Mouse (Mus musculus) brain, embryonic 14.5 days (tissue): ENCODE data around the gene Dock8.

Experiments
- CTCF ChIP-seq: fragments of 200-500 bp; IDR thresholded peaks from 2 replicates; pipeline ENCODE4 v1.5.1; 2012; ENCODE audit warnings: inconsistent platforms, mild to moderate bottlenecking, moderate library complexity, borderline replicate concordance; ENCODE audit not compliant: insufficient read depth, insufficient read length; ENCODE audit errors: extremely low read depth
- POLR2A ChIP-seq: fragments of 200-500 bp; IDR thresholded peaks from 2 replicates; pipeline ENCODE4 v1.6.1; 2012; ENCODE audit warnings: mild to moderate bottlenecking, inconsistent platforms, borderline replicate concordance; ENCODE audit not compliant: poor library complexity, insufficient read depth, insufficient read length, severe bottlenecking; ENCODE audit errors: extremely low read depth

GRCm38 (mm10) chr19:25082839-25083238 lies 83.5 kb downstream of the Dock8 start:
- no peak for TF ChIP-seq CTCF
- TF ChIP-seq POLR2A: no peak
